Mouse (Mus musculus) heart, embryonic 14.5 days (tissue): ENCODE data around the gene Ece1. TPM values are rescaled to one million over a fixed set of nuclear protein-coding genes. Genes with fewer than 3 reads are reported as not detected.
"Not testable (repeated sequence)": the region's sequence is repeated elsewhere in the genome, so short reads cannot be mapped to it uniquely, and the experiment has no call there.

Source experiments
- ATAC-seq: fragments of 200-750 bp; cut with Nextera tagmentation; 2 replicates; pipeline ENCODE4 v1.8.0; 2017; ENCODE audit warnings: low read depth, moderate TSS enrichment; ENCODE audit not compliant: insufficient number of reproducible peaks, insufficient read depth, low FRiP score
- H3K27ac ChIP-seq, 2 experiments: fragments of 200-500 bp in 1 of 2; fragments of 300-500 bp in 1 of 2; sonication (generic) in 1 of 2; replicated peaks in 1 of 2; 2 replicates each; pipeline ENCODE4 v1.5.1; 2012 to 2014; ENCODE audit warnings: low read depth in 2 of 2, low read length in 2 of 2, control low read depth in 1 of 2, mild to moderate bottlenecking in 1 of 2, mixed read lengths in 1 of 2; ENCODE audit not compliant: control insufficient read depth in 1 of 2, insufficient read depth in 1 of 2
- H3K27me3 ChIP-seq: fragments of 300-500 bp; sonication (generic); 2 replicates; pipeline ENCODE4 v1.6.1; 2014; ENCODE audit warnings: mild to moderate bottlenecking, low read length, control low read depth; ENCODE audit not compliant: control insufficient read depth, insufficient read depth
- H3K36me3 ChIP-seq: fragments of 300-500 bp; sonication (generic); 2 replicates; pipeline ENCODE4 v1.6.1; 2014; ENCODE audit warnings: mild to moderate bottlenecking, control low read depth, low read length, mixed read lengths; ENCODE audit not compliant: control insufficient read depth, insufficient read depth
- H3K4me1 ChIP-seq, 2 experiments: fragments of 200-500 bp in 1 of 2; fragments of 300-500 bp in 1 of 2; sonication (generic) in 1 of 2; 2 replicates each; pipeline ENCODE4 v1.6.1; 2012 to 2014; ENCODE audit warnings: low read length in 2 of 2, control low read depth in 1 of 2, mixed read lengths in 1 of 2; ENCODE audit not compliant: control insufficient read depth in 2 of 2, insufficient read depth in 2 of 2
- H3K4me2 ChIP-seq: fragments of 300-500 bp; sonication (generic); 2 replicates; pipeline ENCODE4 v1.6.1; 2014; ENCODE audit warnings: mild to moderate bottlenecking, low read length
- H3K4me3 ChIP-seq, 2 experiments: fragments of 200-500 bp in 1 of 2; fragments of 300-500 bp in 1 of 2; sonication (generic) in 1 of 2; 2 replicates each; pipeline ENCODE4 v1.5.1; 2012 to 2014; ENCODE audit warnings: low read length in 2 of 2, mild to moderate bottlenecking in 2 of 2, control low read depth in 1 of 2, low read depth in 1 of 2, moderate library complexity in 1 of 2; ENCODE audit not compliant: control insufficient read depth in 1 of 2, insufficient read depth in 1 of 2
- H3K9ac ChIP-seq: fragments of 300-500 bp; sonication (generic); 2 replicates; pipeline ENCODE4 v1.6.1; 2014; ENCODE audit warnings: mild to moderate bottlenecking, low read length
- H3K9me3 ChIP-seq: fragments of 300-500 bp; sonication (generic); 2 replicates; pipeline ENCODE4 v1.6.1; 2016; ENCODE audit warnings: low read length, control low read depth; ENCODE audit not compliant: control insufficient read depth
- WGBS: fragments of 180-500 bp; shearing (Covaris S2); extraction: QIAGEN DNeasy Blood & Tissue Kit; methylation state at CpG from one replicate; pipeline ENCODE4 v1.1.7; 2014; 5-methylcytosine and 5-hydroxymethylcytosine counted together
- polyA plus RNA-seq: library from polyadenylated mRNA; unstranded; fragments of >200 nt; fragmentation: Nextera tagmentation; extraction: Ambion mirVana; gene quantifications from 2 replicates; pipeline ENCODE4 v1.2.1, GENCODE M21; 2014

Ece1 gene
- polyA plus RNA-seq, 1 experiment from 2014 or later, result 92.8 TPM

GRCm38 (mm10) chr4:137968203-137968602 lies 106.2 kb downstream of the Ece1 start:
- no peak overlapping the region for H3K27ac ChIP-seq
- peaks cover 17% of the 10 kb centered on the region for H3K36me3 ChIP-seq
- no peak overlapping the region for H3K4me2 ChIP-seq
- ATAC-seq, result peak; percentile 45
- no peaks in the 10 kb centered on the region for H3K9me3 ChIP-seq
- 12% methylated on average over 9 of the region's 9 CpGs for WGBS
- H3K4me1 ChIP-seq, result no peaks in the 10 kb centered on the region
- H3K9ac ChIP-seq, result no peak overlapping the region
- no peak overlapping the region for H3K4me3 ChIP-seq
- H3K27me3 ChIP-seq, result no peaks in the 10 kb centered on the region

DNA sequence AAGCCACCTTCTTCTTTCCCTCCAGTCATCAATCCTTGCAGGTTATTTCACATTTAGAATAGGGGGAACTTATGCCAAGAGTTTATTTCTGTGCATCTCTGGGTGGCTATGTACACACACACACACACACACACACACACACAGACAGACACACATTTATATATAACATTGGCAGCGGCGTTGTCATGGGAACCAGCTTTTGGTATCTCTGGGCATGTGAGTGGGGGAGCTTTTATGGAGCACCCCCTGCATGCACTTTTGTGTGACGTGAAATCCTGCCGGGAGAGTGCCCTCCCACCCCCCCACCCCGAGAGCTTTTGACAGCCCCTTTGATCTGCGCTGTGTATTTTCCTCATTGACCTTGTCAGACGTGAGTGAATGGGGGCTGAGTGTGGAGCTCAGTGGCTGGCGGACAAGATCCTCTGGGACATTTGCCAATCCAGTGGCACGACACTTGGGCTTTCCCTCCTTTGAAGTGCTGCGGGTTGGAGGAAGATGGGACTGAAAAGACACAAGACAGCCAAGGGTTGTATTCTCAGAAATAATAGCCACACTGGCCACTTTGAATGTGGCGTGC lies 108.7 kb downstream of the Ece1 start:
- H3K9me3 ChIP-seq, result not testable (repeated sequence)
- WGBS, result no CpG with 5 or more reads among the region's 11 CpGs

GRCm38 (mm10) chr4:137974856-137975432 lies 112.9 kb downstream of the Ece1 start:
- not testable (repeated sequence) for H3K9me3 ChIP-seq, H3K27ac ChIP-seq, H3K9ac ChIP-seq, H3K4me1 ChIP-seq, H3K36me3 ChIP-seq, H3K4me3 ChIP-seq, H3K4me2 ChIP-seq, H3K27me3 ChIP-seq
- ATAC-seq, result peak; percentile 11; the same call in 1 of the 2 replicates
- no CpG with 5 or more reads among the region's 11 CpGs for WGBS

More for the DNA sequence above, 108.7 kb downstream of the Ece1 start:
- not testable (repeated sequence) for H3K36me3 ChIP-seq, ATAC-seq, H3K27ac ChIP-seq, H3K4me2 ChIP-seq, H3K27me3 ChIP-seq, H3K4me3 ChIP-seq, H3K4me1 ChIP-seq, H3K9ac ChIP-seq

DNA sequence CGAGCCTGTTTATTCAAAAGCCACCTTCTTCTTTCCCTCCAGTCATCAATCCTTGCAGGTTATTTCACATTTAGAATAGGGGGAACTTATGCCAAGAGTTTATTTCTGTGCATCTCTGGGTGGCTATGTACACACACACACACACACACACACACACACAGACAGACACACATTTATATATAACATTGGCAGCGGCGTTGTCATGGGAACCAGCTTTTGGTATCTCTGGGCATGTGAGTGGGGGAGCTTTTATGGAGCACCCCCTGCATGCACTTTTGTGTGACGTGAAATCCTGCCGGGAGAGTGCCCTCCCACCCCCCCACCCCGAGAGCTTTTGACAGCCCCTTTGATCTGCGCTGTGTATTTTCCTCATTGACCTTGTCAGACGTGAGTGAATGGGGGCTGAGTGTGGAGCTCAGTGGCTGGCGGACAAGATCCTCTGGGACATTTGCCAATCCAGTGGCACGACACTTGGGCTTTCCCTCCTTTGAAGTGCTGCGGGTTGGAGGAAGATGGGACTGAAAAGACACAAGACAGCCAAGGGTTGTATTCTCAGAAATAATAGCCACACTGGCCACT lies 117.1 kb downstream of the Ece1 start:
- not testable (repeated sequence) for H3K27ac ChIP-seq, H3K4me3 ChIP-seq, H3K4me1 ChIP-seq, H3K36me3 ChIP-seq, H3K9ac ChIP-seq, H3K4me2 ChIP-seq, H3K9me3 ChIP-seq, H3K27me3 ChIP-seq
- no CpG with 5 or more reads among the region's 11 CpGs for WGBS
- peak; percentile 22; the same call in 1 of the 2 replicates for ATAC-seq

- Histone ChIP-seq H3K9me3 (no peaks in the 10 kb centered on the region), H3K4me1 (peaks cover 4% of the 10 kb centered on the region in 2 experiments; a peak in 2 of 4 replicates), H3K4me2 (no peak overlapping the region), H3K36me3 (no peaks in the 10 kb centered on the region), H3K9ac (no peak overlapping the region), H3K27me3 (no peaks in the 10 kb centered on the region), H3K27ac (no peak overlapping the region), H3K4me3 (no peak overlapping the region)
- 65% methylated on average over 1 of the region's 1 CpGs for WGBS
- ATAC-seq, result no peak
Measured at GRCm38 (mm10) chr4:137982869-137983268, 120.8 kb downstream of the Ece1 start.

GRCm38 (mm10) chr4:137984212-137984611 lies 122.2 kb downstream of the Ece1 start:
- H3K4me2 ChIP-seq, result no peak overlapping the region
- no peaks in the 10 kb centered on the region for H3K9me3 ChIP-seq
- H3K9ac ChIP-seq, result no peak overlapping the region
- WGBS, result 49% methylated on average over 10 of the region's 10 CpGs
- H3K4me3 ChIP-seq, result no peak overlapping the region
- peaks cover 4 to 8% of the 10 kb centered on the region in 2 experiments; a peak in 3 of 4 replicates for H3K4me1 ChIP-seq
- ATAC-seq, result no peak
- no peaks in the 10 kb centered on the region for H3K27me3 ChIP-seq
- H3K36me3 ChIP-seq, result no peaks in the 10 kb centered on the region
- H3K27ac ChIP-seq, result no peak overlapping the region

DNA sequence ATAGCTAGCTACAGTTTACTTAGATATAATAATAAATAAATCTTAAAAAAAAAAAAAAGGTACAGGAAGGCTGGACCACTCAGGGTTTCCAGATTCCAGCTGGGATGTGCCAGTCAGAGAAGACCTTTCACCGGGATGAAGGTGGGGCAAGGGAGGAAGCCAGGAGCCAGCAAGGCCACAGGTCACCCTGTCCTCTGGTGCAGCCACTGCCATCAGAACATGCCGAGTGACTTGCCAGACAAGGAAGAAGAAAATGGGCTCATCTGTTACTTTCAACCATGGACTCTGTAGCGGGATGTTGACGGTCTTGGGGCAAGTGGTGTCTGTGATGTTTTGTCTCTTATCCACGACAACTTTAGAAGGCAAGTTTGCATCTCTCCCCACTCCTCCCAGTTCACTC lies 122.7 kb downstream of the Ece1 start:
- no peak overlapping the region for H3K27ac ChIP-seq
- H3K4me3 ChIP-seq, result no peak overlapping the region
- no peaks in the 10 kb centered on the region for H3K9me3 ChIP-seq
- H3K9ac ChIP-seq, result no peak overlapping the region
- no peaks in the 10 kb centered on the region for H3K27me3 ChIP-seq
- ATAC-seq, result no peak
- H3K4me2 ChIP-seq, result no peak overlapping the region
- 66% methylated on average over 5 of the region's 5 CpGs for WGBS
- peaks cover 4 to 8% of the 10 kb centered on the region in 2 experiments; a peak in 3 of 4 replicates for H3K4me1 ChIP-seq
- no peaks in the 10 kb centered on the region for H3K36me3 ChIP-seq
